Mouse (Mus musculus) embryo, embryonic 9.5 days (tissue): ENCODE results near the gene Fam222b.

Experiments
- DNase-seq: peaks from one replicate; pipeline ENCODE4 v3.0.0-alpha.2; 2017; ENCODE audit errors: extremely low spot score

Gene Fam222b

GRCm38 (mm10) chr11:78087756-78088281, 6.6 kb upstream of the Fam222b start:
- DNase-seq = no peak

- no peak for DNase-seq
Observed at GRCm38 (mm10) chr11:78094137-78094503, 340 bp upstream of the Fam222b start.

- DNase-seq = no peak
Observed at GRCm38 (mm10) chr11:78095144-78095516, 670 bp downstream of the Fam222b start.

GRCm38 (mm10) chr11:78097077-78097476, 2.6 kb downstream of the Fam222b start:
- DNase-seq = no peak

GRCm38 (mm10) chr11:78100746-78101145, 6.3 kb downstream of the Fam222b start:
- DNase-seq = no peak

- no peak for DNase-seq
Observed at GRCm38 (mm10) chr11:78102142-78102541, 7.7 kb downstream of the Fam222b start.

- DNase-seq = no peak
Observed at GRCm38 (mm10) chr11:78102958-78103747, 8.7 kb downstream of the Fam222b start.

GRCm38 (mm10) chr11:78104501-78104900, 10.0 kb downstream of the Fam222b start:
- DNase-seq = no peak

- no peak for DNase-seq
Observed at GRCm38 (mm10) chr11:78113616-78114015, 19.2 kb downstream of the Fam222b start.

GRCm38 (mm10) chr11:78114676-78115366, 20.4 kb downstream of the Fam222b start:
- peak; percentile 8 for DNase-seq

GRCm38 (mm10) chr11:78115367-78116145, 21.1 kb downstream of the Fam222b start:
- DNase-seq = peak; percentile 97

- peak; percentile 6 for DNase-seq
Observed at GRCm38 (mm10) chr11:78116146-78116410, 21.6 kb downstream of the Fam222b start.

GRCm38 (mm10) chr11:78118467-78118866, 24.0 kb downstream of the Fam222b start:
- no peak for DNase-seq

- no peak for DNase-seq
Observed at GRCm38 (mm10) chr11:78119898-78120297, 25.4 kb downstream of the Fam222b start.

GRCm38 (mm10) chr11:78121176-78121575, 26.7 kb downstream of the Fam222b start:
- no peak for DNase-seq

- no peak for DNase-seq
Observed at GRCm38 (mm10) chr11:78122815-78123214, 28.4 kb downstream of the Fam222b start.

- DNase-seq = no peak
Observed at GRCm38 (mm10) chr11:78123782-78124181, 29.3 kb downstream of the Fam222b start.

GRCm38 (mm10) chr11:78125691-78126090, 31.2 kb downstream of the Fam222b start:
- DNase-seq = no peak

GRCm38 (mm10) chr11:78126739-78127138, 32.3 kb downstream of the Fam222b start:
- no peak for DNase-seq

- DNase-seq = no peak
Observed at GRCm38 (mm10) chr11:78129458-78129857, 35.0 kb downstream of the Fam222b start.

GRCm38 (mm10) chr11:78133915-78134314, 39.5 kb downstream of the Fam222b start:
- no peak for DNase-seq

GRCm38 (mm10) chr11:78134344-78134743, 39.9 kb downstream of the Fam222b start:
- no peak for DNase-seq
